Comparison of ENCODE assay signal across 8 mouse cellular contexts in the genomic region with DNA sequence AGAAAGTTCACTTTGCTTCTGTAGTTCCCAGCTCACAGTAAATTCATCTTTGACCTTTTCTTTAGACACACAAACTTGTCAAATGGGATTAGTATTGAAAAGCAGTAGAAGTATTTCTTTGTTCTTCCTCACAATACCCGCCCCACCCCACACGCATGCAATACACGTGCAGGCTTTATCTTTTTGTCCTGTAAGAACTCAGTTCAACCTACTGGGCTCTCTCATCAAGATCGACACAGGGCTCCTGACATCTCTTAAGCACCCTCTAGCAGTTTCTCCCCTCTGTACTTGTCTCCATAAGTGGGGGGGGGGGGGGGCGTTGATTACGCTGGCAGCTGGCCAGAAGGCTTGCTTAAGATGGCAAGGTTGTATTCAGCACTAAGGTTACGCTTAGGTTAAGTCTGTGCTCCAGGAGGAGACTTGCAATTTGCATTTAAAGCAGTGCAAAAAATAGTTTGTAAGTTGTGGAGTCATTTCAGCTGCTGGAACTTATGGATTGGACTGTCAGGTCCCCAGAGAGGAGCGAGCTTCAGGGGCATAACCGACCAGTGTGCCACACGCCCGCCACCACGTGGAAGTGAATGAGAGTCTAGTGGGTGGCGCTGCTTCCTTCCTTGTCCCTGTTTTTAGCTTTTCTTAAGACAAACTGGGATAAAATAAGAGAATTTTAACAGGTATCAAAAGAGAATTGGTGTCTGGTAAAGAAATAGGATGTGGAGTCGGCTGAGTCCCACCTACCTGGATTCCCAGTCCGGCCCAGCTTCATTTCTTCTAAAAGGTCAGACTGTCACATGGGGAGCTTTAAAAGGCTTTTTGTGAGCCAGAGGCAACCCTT. TPM values are rescaled to one million over a fixed set of nuclear protein-coding genes. Genes with fewer than 3 reads are reported as not detected.
DNase-seq lines count a peak whose midpoint lies in the region; ATAC-seq and TF ChIP-seq lines count a peak whose summit lies in the region.

No protein-coding gene starts in this region.

- no peak overlapping the region for H3K4me3 ChIP-seq in lung, embryonic 14.5 days (ENCODE audit: low read depth, low read length)
- no peak overlapping the region for H3K4me3 ChIP-seq in forebrain, embryonic 11.5 days (ENCODE audit: low read depth, low read length)
- H3K4me3 ChIP-seq in limb, embryonic 13.5 days = no peak overlapping the region

- no peak overlapping the region; the same call in 1 of the 2 replicates for H3K4me2 ChIP-seq in lung, embryonic 14.5 days
- peak overlapping the region; percentile 19; the same call in 1 of the 2 replicates for H3K4me2 ChIP-seq in forebrain, embryonic 11.5 days (ENCODE audit: low read depth, low read length, severe bottlenecking)
- no peak overlapping the region for H3K4me2 ChIP-seq in limb, embryonic 13.5 days (replicated peaks)

- 39% methylated on average over 15 of the region's 15 CpGs for WGBS in lung, embryonic 14.5 days
- 44% methylated on average over 15 of the region's 15 CpGs for WGBS in forebrain, embryonic 11.5 days
- WGBS in limb, embryonic 13.5 days = 67% methylated on average over 15 of the region's 15 CpGs

- DNase-seq in lung, embryonic 14.5 days = peak; percentile 34
- DNase-seq in lung, postnatal 36 days = no peak
- DNase-seq in forebrain, embryonic 11.5 days (ENCODE audit: low spot score) = peak; percentile 70
- peak; percentile 41 for DNase-seq in retina, postnatal 1 day
- DNase-seq in adrenal gland, adult 2 months = no peak
- no peak for DNase-seq in right cerebral cortex, adult 18-20 months
- no peak for DNase-seq in frontal cortex, postnatal 14 days (ENCODE audit: low spot score in 2 of 2)

- ATAC-seq in lung, embryonic 14.5 days (ENCODE audit: insufficient read depth) = peak; percentile 45
- ATAC-seq in forebrain, embryonic 11.5 days (replicated peaks; ENCODE audit: low FRiP score) = peak; percentile 67
- ATAC-seq in limb, embryonic 13.5 days (ENCODE audit: low FRiP score, low read depth) = no peak

- no peaks in the 10 kb centered on the region for H3K9me3 ChIP-seq in lung, embryonic 14.5 days (ENCODE audit: low read depth, low read length)
- no peaks in the 10 kb centered on the region for H3K9me3 ChIP-seq in forebrain, embryonic 11.5 days (ENCODE audit: control insufficient read depth, low read length)
- H3K9me3 ChIP-seq in limb, embryonic 13.5 days = no peaks in the 10 kb centered on the region

- no peak overlapping the region for H3K9ac ChIP-seq in lung, embryonic 14.5 days
- H3K9ac ChIP-seq in forebrain, embryonic 11.5 days (ENCODE audit: low read length) = no peak overlapping the region
- H3K9ac ChIP-seq in limb, embryonic 13.5 days = peak overlapping the region; percentile 54; the same call in 1 of the 2 replicates

- H3K4me1 ChIP-seq in lung, embryonic 14.5 days (ENCODE audit: insufficient read depth) = peaks cover 8% of the 10 kb centered on the region; the same call in 1 of the 2 replicates
- H3K4me1 ChIP-seq in forebrain, embryonic 11.5 days (replicated peaks; ENCODE audit: control insufficient read depth, insufficient read depth, low read length) = peaks cover 15% of the 10 kb centered on the region
- H3K4me1 ChIP-seq in limb, embryonic 13.5 days = peaks cover 33% of the 10 kb centered on the region

- peak overlapping the region; percentile 78 for H3K27ac ChIP-seq in lung, embryonic 14.5 days (ENCODE audit: low read depth)
- H3K27ac ChIP-seq in forebrain, embryonic 11.5 days (ENCODE audit: low read depth, low read length) = peak overlapping the region; percentile 64
- H3K27ac ChIP-seq in limb, embryonic 13.5 days = peak overlapping the region; percentile 73; the same call in 1 of the 2 replicates

- no peaks in the 10 kb centered on the region for H3K27me3 ChIP-seq in lung, embryonic 14.5 days (ENCODE audit: insufficient read depth, low read length)
- no peaks in the 10 kb centered on the region for H3K27me3 ChIP-seq in forebrain, embryonic 11.5 days (ENCODE audit: control insufficient read depth, insufficient read depth, low read length)
- H3K27me3 ChIP-seq in limb, embryonic 13.5 days = no peaks in the 10 kb centered on the region

- no peaks in the 10 kb centered on the region for H3K36me3 ChIP-seq in lung, embryonic 14.5 days (ENCODE audit: insufficient read depth)
- no peaks in the 10 kb centered on the region for H3K36me3 ChIP-seq in forebrain, embryonic 11.5 days (ENCODE audit: control insufficient read depth, insufficient read depth, low read length)
- peaks cover 8% of the 10 kb centered on the region for H3K36me3 ChIP-seq in limb, embryonic 13.5 days

- TF ChIP-seq CTCF in lung, embryonic 14.5 days (IDR thresholded peaks at IDR 0.05; ENCODE audit: low read depth) = no peak

RNA-seq across cellular contexts. Expression of gene Cds2, which starts 20.5 kb away (rescaled TPM):
- 17.1 and 20.7 TPM in 2 replicates for polyA plus RNA-seq in lung, embryonic 14.5 days (2014; fragmentation: Nextera tagmentation; extraction: Ambion mirVana)
- 28.7 and 30.0 TPM in 2 replicates for polyA plus RNA-seq in forebrain, embryonic 11.5 days (2014; fragmentation: Nextera tagmentation; extraction: Ambion mirVana)
- polyA plus RNA-seq in limb, embryonic 13.5 days (2015; fragmentation: Nextera tagmentation; extraction: Ambion mirVana) = 24.1 and 25.4 TPM in 2 replicates
- 10 to 100 TPM; 77.4 to 80.9 TPM for total RNA-seq in adrenal gland, adult 2 months (2021)
- polyA plus RNA-seq in adrenal gland, adult 2 months (2012; rRNA removed) = 44.0 and 48.9 TPM in 2 replicates

RNA-seq across cellular contexts. Expression of gene Pcna, which starts 30.3 kb away (rescaled TPM):
- 335 and 339 TPM in 2 replicates for polyA plus RNA-seq in lung, embryonic 14.5 days (2014; fragmentation: Nextera tagmentation; extraction: Ambion mirVana)
- polyA plus RNA-seq in forebrain, embryonic 11.5 days (2014; fragmentation: Nextera tagmentation; extraction: Ambion mirVana) = 422 and 431 TPM in 2 replicates
- polyA plus RNA-seq in limb, embryonic 13.5 days (2015; fragmentation: Nextera tagmentation; extraction: Ambion mirVana) = 252 and 263 TPM in 2 replicates
- total RNA-seq in adrenal gland, adult 2 months (2021) = 10 to 100 TPM; 64.7 to 83.4 TPM
- polyA plus RNA-seq in adrenal gland, adult 2 months (2012; rRNA removed) = 45.6 and 62.0 TPM in 2 replicates

RNA-seq across cellular contexts. Expression of gene Tmem230, which starts 35.8 kb away (rescaled TPM):
- polyA plus RNA-seq in lung, embryonic 14.5 days (2014; fragmentation: Nextera tagmentation; extraction: Ambion mirVana) = 36.7 and 39.9 TPM in 2 replicates
- polyA plus RNA-seq in forebrain, embryonic 11.5 days (2014; fragmentation: Nextera tagmentation; extraction: Ambion mirVana) = 44.5 and 48.5 TPM in 2 replicates
- 57.9 and 59.5 TPM in 2 replicates for polyA plus RNA-seq in limb, embryonic 13.5 days (2015; fragmentation: Nextera tagmentation; extraction: Ambion mirVana)
- total RNA-seq in adrenal gland, adult 2 months (2021) = 10 to 100 TPM; 38.9 to 46.1 TPM
- 153 and 204 TPM in 2 replicates for polyA plus RNA-seq in adrenal gland, adult 2 months (2012; rRNA removed)

Comparison
In these comparisons a context has a peak if more than half of its experiments do, and no peak if none do; other contexts are left out.
1. DNase-seq: peak in lung, embryonic 14.5 days (single experiment), forebrain, embryonic 11.5 days (single experiment) and retina, postnatal 1 day (single experiment); none in lung, postnatal 36 days (single experiment), adrenal gland, adult 2 months (single experiment), right cerebral cortex, adult 18-20 months (single experiment) and frontal cortex, postnatal 14 days (0 of 2).
2. Peak in every context shown above with its lines, with median percentiles within 50 percentile points of each other: H3K27ac ChIP-seq.